Mouse (Mus musculus) left cerebral cortex, adult 2 months (tissue): ENCODE data around the gene Traf3. TPM values are rescaled to one million over a fixed set of nuclear protein-coding genes. Genes with fewer than 3 reads are reported as not detected.

Source experiments
- DNase-seq, 2 experiments: peaks; one replicate each; pipeline ENCODE4 v3.0.0; 2021 to 2022; ENCODE audit warnings: low spot score in 2 of 2, mixed read lengths in 1 of 2; ENCODE audit errors: extremely low spot score in 1 of 2
- H3K27ac ChIP-seq: fragments of 200-600 bp; 2 replicates; pipeline ENCODE4 v1.8.1; 2022
- H3K4me3 ChIP-seq: fragments of 200-600 bp; 2 replicates; pipeline ENCODE4 v1.8.1; 2022
- CTCF ChIP-seq: fragments of 200-600 bp; IDR thresholded peaks from 2 replicates; pipeline ENCODE4 v1.8.1; 2022; ENCODE audit warnings: antibody characterized with exemption, mild to moderate bottlenecking, moderate library complexity
- intact Hi-C: fragments of 180-260 bp; cut with DNase I; formaldehyde crosslinking; loops from one replicate; pipeline ENCODE4 v1.15.1; 2025
- long read RNA-seq, 2 experiments: library from polyadenylated mRNA; stranded (forward); transcript quantifications; one replicate each; pipeline ENCODE4 v2.0.0; 2021; ENCODE audit warnings: borderline mapping rate in 2 of 2
- total RNA-seq, 2 experiments: library from RNA; stranded (reverse); gene quantifications; 2 replicates each; pipeline ENCODE4 v1.2.3; 2021

Gene Traf3
- 10 to 100 TPM; 40.8 to 49.1 TPM for total RNA-seq
- long read RNA-seq, experiment 1, full-length matches to known transcripts = 8 of 46 reads
- long read RNA-seq, experiment 1, partial matches to known transcripts = 6 of 46 reads
- long read RNA-seq, experiment 1, other reads (novel, unspliced or antisense) = 32 of 46 reads
- long read RNA-seq, experiment 2, full-length matches to known transcripts = 5 of 29 reads
- long read RNA-seq, experiment 2, partial matches to known transcripts = 2 of 29 reads
- long read RNA-seq, experiment 2, other reads (novel, unspliced or antisense) = 22 of 29 reads

DNA sequence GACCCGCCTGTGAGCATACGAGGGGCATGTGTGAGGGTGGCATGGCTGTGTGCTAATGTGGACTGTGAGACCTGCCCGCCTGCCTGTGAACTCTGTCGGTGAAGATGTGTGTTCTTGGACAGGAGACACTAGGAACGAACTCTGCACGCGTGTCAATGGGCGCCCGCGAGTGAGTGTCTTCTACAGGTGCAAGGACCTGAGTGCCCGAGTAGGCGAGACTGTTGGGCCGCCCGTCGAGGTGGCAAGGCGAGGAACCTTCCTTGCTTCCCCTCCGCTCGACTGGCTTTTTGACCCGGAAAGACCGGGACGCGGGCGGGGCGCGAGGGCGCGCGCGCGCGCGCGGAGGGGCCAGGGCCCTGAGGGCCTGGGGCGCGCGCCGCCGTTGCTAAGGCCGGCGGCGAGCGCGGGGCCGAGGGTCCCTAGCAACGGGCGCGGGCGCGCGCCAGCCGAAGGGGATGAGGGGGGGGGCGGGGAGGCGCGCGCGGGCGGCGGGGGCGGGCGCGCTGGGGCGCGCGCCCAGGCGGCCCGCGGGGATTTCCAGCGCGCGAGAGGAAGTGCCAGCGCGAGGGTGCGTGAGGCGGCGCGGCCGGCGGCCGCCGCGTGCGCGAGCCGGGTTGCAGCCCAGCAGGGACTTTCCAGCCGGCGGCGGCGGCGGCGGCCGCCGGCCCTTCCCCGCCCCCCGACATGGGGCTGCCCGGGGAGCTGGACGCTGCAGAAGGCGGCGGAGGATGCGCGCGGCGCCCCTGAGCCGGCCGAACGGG lies at the start of gene Traf3:
Gene Traf3, plus strand, starts transcription at position 540 of the 761 bp plus-strand sequence.
- Histone ChIP-seq H3K4me3 (peak within 1 kb of the TSS; percentile 83), H3K27ac (peak within 1 kb of the TSS; percentile 88)
- intact Hi-C loops = loop anchor here (5.0 kb wide), 1 partner anchor 86 kb away; no protein-coding TSS in a partner anchor
- DNase-seq = peak; percentile 57 to 71
- TF ChIP-seq CTCF = no peak

DNA sequence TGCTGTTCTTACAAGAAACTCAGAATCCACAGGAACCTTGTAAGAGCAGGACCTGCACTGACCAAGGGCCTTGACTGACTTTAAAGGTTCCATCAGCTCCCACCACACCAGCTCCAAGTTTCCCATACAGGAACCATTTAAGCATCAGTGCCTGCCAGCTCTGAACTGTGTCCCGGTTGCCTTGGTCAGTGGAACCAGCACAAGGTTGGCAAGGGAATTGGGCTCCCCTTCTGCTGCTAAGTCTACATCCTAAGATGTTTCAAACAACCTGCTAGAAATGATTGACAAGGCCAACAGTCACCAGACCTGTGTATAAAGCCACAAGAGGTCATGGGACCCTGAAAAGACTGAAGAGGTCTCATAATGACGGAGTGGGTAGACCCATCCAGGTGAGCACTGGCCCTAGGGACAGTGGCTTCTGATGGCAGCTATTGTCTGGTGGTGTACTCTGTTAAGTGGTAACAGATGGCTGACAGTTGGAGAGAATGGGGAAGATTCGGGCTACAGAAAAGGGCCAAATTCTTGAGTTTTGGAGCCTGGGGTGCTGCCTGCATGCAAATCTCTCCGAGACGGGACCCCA lies 46.6 kb upstream of the Traf3 start:
- no peak for DNase-seq
- Histone ChIP-seq H3K4me3 (no peak overlapping the region), H3K27ac (no peak overlapping the region)
- intact Hi-C loops = no loop called here
- no peak for TF ChIP-seq CTCF

DNA sequence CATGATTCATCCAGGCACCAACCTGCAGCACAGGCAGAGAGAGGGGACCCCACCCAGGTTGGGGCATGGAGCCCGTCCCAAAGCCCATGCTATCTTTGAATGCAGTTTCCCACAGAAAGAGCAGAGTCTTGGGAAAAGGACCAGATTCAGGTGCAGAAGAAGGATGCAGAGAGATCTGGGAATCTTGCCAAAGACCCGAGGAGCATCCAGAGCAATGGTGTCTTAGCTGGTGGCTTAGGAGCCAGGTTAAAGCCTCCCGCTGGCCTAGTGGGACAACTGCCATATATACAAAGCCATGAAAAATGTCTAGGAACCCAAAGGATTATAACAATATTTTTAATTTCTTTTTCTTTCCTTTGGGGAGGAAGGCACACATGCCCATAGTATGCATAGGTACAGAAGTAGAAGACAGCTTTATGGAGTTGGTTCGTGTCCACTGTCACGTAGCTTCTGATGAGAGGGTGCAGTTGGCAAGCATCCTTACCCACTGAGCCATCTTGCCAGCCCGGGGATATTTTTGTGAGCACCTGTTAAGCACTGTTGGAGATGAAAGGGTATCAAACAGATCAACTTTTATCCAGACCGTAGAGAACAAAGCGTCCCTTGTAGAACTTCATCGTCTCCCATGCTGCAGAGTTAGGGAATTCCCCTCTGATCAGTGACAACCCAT lies 45.1 kb upstream of the Traf3 start:
- intact Hi-C loops = no loop called here
- H3K4me3 ChIP-seq = no peak overlapping the region
- DNase-seq = no peak

DNA sequence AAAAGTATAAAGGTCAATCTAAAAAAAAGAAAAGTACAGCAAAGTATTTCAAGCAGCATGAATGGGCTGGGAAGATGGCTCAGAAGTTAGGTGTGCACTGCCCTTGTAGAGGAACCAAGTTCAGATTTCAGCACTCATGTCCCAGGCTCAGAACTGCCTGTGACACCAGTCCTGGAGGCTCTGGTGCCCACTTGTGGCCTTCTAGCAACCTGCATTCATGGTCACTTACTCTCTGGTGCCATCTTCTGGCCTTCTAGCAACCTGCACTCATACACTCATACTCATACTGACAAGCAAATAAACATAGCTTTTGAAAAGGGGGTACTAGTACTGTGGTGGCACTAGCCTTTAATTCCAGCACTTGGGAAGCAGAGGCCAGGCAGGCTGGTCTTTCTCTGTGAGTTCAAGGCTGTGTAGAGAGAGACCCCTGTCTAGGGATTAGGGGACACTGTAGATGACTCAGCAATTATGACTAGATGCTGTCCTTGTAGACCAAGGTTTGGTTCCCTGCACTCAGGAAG lies 43.8 kb upstream of the Traf3 start:
- TF ChIP-seq CTCF = peak; percentile 46
- H3K27ac ChIP-seq = no peak overlapping the region
- no peak overlapping the region for H3K4me3 ChIP-seq
- DNase-seq = no peak
- intact Hi-C loops = no loop called here

More for the DNA sequence above, 45.1 kb upstream of the Traf3 start:
- no peak overlapping the region for H3K27ac ChIP-seq
- TF ChIP-seq CTCF = no peak

DNA sequence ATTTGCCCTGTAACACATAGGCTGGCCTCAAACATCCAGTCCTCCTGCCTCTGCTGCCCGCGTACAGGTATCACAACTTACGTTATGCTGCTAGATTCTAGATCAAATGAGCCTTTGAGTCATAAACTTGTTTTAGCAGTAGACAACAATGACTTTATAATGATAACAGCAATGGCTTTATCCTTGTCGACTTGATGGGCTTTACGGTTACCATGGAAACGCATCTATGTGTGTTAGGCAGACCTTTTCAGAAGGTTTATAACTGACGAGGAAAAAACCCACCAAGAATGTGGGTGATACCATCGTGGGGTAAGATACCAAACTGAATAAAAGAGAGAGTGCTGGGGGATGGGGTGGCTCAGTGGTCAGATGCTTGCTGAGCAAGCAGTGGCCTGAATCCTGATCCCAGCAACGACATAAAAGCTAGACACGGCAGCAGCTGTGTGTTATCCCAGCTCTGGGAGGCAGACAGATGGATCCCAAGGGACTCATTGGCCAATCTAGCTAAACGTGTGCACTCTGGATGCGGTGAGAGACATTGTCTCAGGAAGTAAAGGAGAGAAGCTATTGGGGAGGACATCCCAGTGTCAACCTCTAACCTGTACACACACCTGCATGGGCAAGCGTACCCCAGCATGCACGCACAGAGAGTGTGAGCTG lies 41.4 kb upstream of the Traf3 start:
- no peak overlapping the region for H3K4me3 ChIP-seq
- H3K27ac ChIP-seq = no peak overlapping the region
- intact Hi-C loops = no loop called here
- no peak for TF ChIP-seq CTCF
- DNase-seq = no peak

DNA sequence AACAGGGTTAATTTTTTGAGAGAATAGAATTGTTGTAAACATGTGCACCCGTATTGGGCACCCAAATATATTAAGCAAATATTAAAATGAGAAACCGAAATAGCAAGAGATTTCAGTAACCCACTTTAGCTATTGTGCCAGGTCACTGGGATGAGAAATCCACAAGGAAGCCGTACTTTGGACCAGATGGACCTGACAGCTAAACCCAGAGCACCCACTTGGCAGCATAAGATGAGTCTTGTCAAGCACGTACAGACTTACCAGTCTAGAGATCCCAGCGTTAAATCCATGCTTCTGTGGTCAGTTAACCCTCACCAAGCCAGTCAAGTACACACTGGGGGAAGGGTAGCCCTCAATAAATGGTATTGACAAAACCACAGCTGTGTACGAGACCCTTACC lies 40.5 kb upstream of the Traf3 start:
- Histone ChIP-seq H3K4me3 (no peak overlapping the region), H3K27ac (no peak overlapping the region)
- intact Hi-C loops = no loop called here
- DNase-seq = no peak
- TF ChIP-seq CTCF = no peak

DNA sequence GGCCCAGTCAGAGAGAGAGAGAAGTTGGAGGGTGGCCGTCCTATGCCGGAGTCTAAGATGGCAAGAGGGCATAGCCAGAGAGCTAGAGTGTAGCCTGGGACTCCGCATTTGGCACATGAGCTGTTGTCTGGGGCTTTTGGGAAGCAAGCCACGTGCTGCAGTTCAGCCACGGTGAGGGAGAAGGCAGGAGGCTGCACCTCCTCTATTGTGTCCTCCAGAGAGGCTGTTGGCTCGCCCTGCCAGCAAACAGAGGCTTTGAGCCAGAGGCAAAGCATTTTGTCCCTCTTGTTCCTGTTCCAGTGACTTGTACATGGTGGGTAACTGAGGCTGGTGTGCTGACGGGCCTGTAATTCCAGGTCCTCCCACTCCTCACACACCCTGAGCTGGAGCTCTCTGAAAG lies 32.0 kb upstream of the Traf3 start:
- DNase-seq = no peak
- intact Hi-C loops = no loop called here
- Histone ChIP-seq H3K27ac (peak overlapping the region; percentile 24; the same call in 1 of the 2 replicates), H3K4me3 (no peak overlapping the region)
- no peak for TF ChIP-seq CTCF

DNA sequence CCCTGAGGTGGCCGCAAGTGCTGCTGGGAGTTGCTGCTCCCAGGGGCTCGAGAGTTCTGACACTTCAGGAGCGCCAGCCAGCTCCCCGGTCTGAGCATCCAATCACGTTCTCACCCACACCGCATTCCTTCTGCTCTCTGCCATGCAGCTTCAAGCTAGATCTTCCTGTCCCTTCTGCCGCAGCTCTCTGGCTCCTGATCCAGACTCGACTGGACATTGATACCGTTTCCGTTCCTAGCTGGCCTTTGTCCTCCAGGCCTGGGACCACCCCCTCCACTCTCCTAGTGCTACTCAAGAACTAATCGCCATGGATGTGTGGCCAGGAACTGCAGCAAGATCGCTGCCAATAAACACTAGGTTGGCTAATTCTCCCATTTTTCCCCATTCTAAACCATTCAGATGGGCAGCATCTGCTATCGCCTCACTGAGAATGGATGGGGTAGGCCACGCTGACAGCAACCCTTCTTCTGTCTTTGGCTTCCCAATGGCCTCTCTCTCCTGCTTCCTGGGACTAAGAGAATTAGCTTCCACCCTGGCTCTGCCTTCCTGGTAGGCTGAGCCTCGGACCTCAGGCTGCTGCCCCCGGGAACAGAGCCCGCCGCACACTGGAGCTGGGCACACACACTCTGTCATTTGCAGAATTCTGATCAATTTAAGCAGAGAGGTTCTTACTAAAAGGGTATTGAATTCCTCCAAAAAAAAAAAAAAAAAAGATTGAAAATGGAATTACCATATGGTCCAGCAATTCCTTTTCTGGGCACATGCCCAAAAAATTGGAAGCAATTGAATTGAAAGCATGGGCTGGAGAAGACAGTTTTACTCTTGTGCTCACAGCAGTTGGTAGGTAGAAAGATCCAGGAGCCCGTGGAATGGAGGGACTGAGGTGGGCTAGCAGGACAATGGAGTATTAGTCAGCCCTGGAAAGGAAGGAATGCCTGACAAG lies 31.1 kb upstream of the Traf3 start:
- H3K4me3 ChIP-seq = no peak overlapping the region
- no peak for DNase-seq
- intact Hi-C loops = no loop called here
- peak overlapping the region; percentile 38; the same call in 1 of the 2 replicates for H3K27ac ChIP-seq
- TF ChIP-seq CTCF = no peak

DNA sequence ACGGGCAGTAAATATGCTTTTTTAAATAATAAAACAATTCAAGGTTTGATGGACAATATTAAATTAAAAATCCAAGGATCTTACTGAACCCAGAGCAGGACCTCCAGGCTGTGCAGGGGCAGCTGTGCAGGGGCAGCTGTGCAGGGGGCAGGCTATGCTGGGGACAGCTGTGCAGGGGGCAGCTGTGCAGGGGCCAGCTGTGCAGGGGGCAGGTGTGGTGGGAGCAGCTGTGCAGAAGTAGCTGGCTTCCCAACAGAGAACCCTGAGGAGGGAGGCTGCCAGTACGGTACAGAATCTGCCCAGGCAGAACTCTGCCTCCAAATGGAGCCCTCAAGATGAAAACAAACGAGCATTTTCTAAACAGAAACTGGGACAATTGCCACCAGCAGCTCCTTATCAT lies 30.2 kb upstream of the Traf3 start:
- Histone ChIP-seq H3K27ac (no peak overlapping the region), H3K4me3 (no peak overlapping the region)
- no peak for TF ChIP-seq CTCF
- DNase-seq = no peak
- intact Hi-C loops = no loop called here

DNA sequence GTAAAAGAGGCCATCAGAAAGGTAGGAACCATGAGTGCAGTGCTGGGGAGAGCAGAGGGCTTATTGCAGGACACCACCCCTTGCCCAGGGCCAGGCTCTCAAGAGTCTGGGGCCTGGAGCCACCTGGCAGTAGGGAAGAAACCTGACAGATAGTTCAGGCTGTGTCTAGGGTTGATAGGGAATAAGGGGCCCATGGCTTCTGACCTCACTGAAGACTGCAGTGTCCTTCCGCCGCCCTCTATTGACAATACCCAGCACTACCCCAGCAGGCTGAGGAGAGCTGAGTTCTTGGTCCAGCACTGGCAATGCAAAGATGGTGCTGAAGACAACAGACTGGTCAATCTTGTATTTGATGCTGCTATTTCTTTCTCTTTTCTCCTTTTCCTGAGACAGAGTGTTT lies 29.1 kb upstream of the Traf3 start:
- DNase-seq = no peak
- no peak overlapping the region for H3K27ac ChIP-seq
- intact Hi-C loops = no loop called here
- H3K4me3 ChIP-seq = no peak overlapping the region
- peak; percentile 18 for TF ChIP-seq CTCF
